Mouse (Mus musculus): ENCODE measurements around the gene Plpp7.

DNA sequence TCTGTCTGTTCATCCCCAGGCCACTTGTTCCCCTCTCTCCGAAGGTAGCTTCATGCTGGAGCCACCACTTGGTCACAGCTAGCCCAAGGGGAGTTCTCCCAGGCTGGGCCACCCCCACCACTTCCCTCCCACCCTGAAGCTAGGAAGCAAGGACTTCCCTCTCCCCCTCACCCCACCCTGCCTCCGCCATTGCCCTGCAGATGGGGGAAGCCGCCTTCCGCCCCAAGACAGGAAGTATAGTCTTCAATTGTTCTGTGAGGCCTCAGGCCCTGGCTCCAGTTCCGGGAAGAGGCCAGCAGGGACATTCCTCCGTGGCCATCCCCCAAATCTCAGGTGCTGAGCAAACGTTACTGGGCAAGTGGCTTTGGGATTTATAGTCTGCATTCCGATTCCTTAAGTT lies 16.8 kb upstream of the Plpp7 start:
- no peak for TF ChIP-seq CTCF (IDR thresholded peaks at IDR 0.05; ENCODE audit: low read depth)
- no peak for TF ChIP-seq EP300 (IDR thresholded peaks at IDR 0.05; ENCODE audit: low read depth)

All from liver, embryonic 14.5 days (tissue).